Mouse (Mus musculus) CH12.LX (cell line): ENCODE data around the gene Wbp1l.

Source experiments
- CTCF ChIP-seq, 2 experiments: IDR thresholded peaks in 1 of 2; conservative IDR thresholded peaks in 1 of 2; 2 replicates each; pipeline ENCODE4 v1.5.1; 2011 to 2012; ENCODE audit warnings: low read depth in 2 of 2, low read length in 2 of 2, improper control_type of control experiment in 1 of 2, inconsistent platforms in 1 of 2, mild to moderate bottlenecking in 1 of 2, moderate library complexity in 1 of 2
- EP300 ChIP-seq: IDR thresholded peaks from 2 replicates; pipeline ENCODE4 v1.6.1; 2011; ENCODE audit warnings: low read length, improper control_type of control experiment
- JUND ChIP-seq: conservative IDR thresholded peaks from 2 replicates; pipeline ENCODE4 v1.6.1; 2011; ENCODE audit warnings: low read depth, low read length, improper control_type of control experiment
- POLR2A ChIP-seq: IDR thresholded peaks from 2 replicates; pipeline ENCODE4 v1.6.1; 2011; ENCODE audit warnings: low read depth, mild to moderate bottlenecking, improper control_type of control experiment, low read length
- RAD21 ChIP-seq: IDR thresholded peaks from 2 replicates; pipeline ENCODE4 v1.6.1; 2011; ENCODE audit warnings: low read depth, mild to moderate bottlenecking, low read length, improper control_type of control experiment, moderate library complexity
- TCF12 ChIP-seq: IDR thresholded peaks from 2 replicates; pipeline ENCODE4 v1.6.1; 2014; ENCODE audit warnings: low read depth, mild to moderate bottlenecking, inconsistent platforms, low read length, improper control_type of control experiment
- UBTF ChIP-seq: IDR thresholded peaks from 2 replicates; pipeline ENCODE4 v1.6.1; 2012; ENCODE audit warnings: low read depth, mild to moderate bottlenecking, inconsistent platforms, low read length, improper control_type of control experiment, moderate library complexity
- ZMIZ1 ChIP-seq: IDR thresholded peaks from 2 replicates; pipeline ENCODE4 v1.6.1; 2012; ENCODE audit warnings: low read depth, mild to moderate bottlenecking, inconsistent platforms, low read length, improper control_type of control experiment
- ZNF384 ChIP-seq: IDR thresholded peaks from 2 replicates; pipeline ENCODE4 v1.6.1; 2012; ENCODE audit warnings: low read depth, low read length, improper control_type of control experiment, inconsistent platforms

- TF ChIP-seq ZMIZ1 (no peak), JUND (no peak), POLR2A (no peak), ZNF384 (no peak), CTCF (conservative IDR thresholded peaks at IDR 0.05 in 1 of 2, IDR thresholded peaks at IDR 0.05 in 1 of 2; ENCODE audit: low read depth in 2 of 2, low read length in 2 of 2) (no peak), EP300 (no peak), RAD21 (no peak), UBTF (no peak), TCF12 (no peak)
Measured at GRCm38 (mm10) chr19:46598187-46598586, 697 bp upstream of the Wbp1l start.
